Mouse (Mus musculus) testis, postnatal 10 days (tissue): ENCODE data around the gene Mlx.
"Not testable (repeated sequence)": the region's sequence is repeated elsewhere in the genome, so short reads cannot be mapped to it uniquely, and the experiment has no call there.

ENCODE experiments used
- DNase-seq: peaks from one replicate; pipeline ENCODE4 v3.0.0; 2021; ENCODE audit warnings: low spot score

Gene Mlx

DNA sequence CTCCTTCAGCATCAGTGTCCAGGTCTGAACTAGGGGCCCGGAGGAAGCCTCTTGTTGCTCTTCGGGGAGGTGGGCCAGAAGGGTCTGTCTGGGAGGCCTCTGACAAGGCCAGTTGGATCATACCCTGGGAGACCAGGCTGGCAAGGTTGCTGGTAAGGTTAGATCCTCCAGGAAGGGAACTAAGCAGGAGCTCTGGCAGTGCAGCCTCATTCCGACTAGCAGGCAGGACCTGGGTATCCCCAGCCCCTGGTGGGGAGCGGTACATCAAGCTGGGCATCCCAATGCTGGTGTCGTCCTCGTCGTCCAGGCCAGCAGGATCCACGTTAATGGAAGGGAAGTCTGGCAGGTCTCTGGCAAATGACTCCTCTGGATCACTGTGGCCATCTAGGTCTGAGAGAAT, 11.2 kb downstream of the Mlx start:
- no peak for DNase-seq

DNA sequence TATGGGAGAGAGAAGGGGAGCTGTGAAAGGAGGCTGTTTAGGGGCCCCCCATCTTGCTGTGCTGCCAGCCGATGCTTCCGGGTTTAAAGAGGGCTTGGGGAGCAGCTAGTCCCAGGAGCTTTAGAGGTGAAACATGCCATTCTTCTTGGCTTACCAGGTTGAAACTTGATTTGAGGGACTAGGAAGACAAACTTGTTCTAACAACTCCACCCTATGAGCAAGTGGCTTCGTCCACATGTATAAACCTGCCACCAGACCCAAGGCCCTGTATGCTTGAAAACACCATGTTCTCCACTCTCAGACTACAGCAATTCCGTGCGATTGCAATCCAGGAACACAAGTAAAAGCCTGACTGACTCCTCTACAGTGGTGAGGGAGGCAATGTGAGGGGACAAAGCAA, 15.9 kb downstream of the Mlx start:
- DNase-seq, result no peak

DNA sequence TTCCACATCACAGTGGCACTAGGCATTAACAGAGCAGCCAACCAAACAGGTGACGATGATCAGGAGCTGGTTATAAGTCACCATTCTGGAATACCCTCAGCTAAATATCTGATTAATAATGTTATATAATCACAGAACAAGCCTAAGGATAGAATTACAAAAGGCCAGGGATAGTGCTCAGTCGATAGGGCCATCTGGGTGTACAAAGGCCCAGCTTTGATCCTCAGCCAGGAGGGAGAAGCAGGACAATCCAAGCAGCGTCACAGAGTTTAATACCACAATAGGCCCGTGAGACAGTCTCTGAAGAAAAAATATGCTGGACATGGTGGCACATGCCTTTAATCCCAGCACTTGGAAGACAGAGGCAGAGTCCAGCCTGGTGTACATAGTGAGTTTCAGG, 22.3 kb downstream of the Mlx start:
- DNase-seq, result no peak

DNA sequence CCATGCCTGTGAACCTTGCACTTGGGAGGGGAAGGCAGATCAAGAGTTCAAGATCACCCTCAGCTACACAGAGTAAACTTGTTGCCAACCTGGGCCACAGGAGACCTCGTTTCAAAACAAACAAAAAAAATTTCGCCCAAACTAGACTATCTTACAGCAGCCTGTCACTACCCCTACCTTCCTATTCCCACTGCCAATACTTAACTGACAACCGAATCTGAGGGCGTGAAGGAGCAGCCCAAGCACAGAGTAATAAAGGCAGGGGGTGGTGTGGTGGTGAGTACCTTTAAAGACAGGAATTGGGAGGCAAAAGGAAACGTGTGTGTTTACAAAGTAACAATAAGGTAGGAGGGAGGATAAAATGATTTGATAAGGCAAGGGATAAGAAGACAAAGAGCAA, 23.6 kb downstream of the Mlx start:
- DNase-seq, result no peak

DNA sequence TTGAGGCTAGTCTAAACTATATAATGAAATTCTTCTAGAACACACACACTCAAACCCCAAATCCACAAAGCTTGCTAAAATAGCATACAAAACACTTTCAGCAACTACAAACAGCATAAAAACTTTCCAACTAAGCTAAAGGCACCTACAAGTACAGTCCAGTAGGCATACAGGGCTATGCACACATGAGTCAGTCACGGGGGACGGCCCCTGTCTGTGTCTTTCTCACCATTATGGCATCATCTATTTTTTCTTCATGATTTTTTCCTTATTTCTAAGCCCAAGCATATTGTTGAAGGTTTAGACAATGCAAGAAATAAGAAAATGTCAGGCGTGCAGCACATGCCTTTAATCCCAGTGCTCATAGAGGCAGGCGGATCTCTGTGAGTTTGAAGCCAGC, 24.1 kb downstream of the Mlx start:
- no peak for DNase-seq

DNA sequence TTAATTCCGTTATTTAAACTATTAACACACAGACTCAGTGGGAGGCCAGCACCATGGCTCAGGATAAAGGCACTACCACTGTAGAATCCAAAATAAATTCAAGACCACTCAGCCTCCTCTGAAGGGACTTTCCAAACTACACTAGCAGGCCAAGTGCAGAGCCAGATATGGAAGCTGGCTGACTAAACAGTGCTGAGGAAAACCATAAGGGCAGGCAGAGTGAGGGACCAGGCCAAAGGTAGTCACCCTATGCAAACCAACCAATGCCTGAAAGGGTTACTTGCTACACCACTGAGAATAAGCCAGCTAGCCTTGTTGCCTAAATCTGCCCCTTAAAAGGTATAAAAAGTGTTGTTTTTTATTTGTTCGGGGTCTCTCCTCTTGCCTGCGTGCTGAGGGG, 25.1 kb downstream of the Mlx start:
- DNase-seq, result no peak

DNA sequence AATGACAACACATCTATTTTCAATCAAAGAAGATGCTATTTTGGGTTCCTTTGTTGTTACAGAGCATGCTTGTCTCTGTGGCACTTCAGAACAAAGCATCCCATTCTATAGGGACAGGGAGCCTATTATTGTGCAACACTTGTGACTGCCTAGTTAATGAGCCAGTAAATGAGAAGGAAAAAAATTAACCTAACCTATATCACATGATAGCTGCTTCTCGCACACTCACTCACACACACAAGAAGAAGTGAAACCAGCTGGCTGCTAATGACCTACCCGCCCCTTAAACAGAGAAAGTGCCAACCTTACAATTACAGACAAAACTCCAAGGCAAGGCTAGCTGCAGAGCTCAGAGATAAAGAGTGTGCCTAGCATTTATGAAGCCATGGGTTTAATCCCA, 28.5 kb downstream of the Mlx start:
- DNase-seq, result no peak

DNA sequence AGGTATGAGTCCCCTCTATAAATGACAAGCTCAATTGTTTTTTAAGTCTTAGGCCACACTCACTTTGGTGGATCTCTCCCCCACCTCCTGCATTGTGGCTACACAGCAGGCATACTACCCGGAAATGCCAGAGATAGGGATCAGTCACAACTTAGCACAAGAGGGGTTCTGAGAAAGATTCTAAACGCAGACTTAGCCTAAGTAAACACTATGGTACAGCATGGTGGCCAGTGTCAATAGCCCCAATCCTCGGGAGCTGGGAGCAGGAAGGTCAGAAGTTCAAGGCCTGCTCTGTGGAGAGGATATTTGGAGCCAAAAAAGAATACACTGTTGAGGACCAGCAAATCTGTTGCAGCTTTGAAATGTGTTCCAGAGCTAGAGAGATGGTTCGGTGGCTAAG, 31.0 kb downstream of the Mlx start:
- no peak for DNase-seq

DNA sequence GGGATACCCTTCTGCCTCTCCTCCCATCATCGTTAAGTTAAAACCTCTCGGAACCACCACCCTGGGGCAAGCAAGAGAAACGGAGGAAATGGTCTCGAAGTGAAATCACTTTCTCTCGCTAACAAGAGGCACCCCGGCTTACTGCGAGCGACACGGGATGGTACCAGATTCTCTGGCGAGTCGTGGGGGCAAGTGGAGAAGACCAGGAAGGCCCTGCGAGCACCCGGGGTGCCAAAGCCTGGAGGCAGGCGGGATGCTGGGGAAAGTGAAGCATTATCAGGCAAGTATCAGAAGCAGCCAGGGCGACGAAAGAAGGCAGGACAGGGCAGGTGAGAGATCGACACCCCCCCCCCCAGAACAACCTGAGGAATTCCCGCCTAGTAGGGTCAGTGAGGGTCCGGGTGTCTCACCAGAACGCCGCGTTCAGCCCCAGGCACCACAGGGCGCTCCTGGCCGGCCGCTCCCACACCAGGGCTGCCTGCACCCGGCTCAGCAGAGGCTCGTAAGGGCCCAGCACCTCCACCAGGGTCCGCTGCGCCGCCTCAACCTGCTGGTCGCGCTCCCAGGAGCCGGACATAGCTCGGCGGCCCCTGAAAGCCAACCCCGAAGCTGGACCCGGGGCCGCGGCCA, 32.2 kb downstream of the Mlx start:
- no peak for DNase-seq

DNA sequence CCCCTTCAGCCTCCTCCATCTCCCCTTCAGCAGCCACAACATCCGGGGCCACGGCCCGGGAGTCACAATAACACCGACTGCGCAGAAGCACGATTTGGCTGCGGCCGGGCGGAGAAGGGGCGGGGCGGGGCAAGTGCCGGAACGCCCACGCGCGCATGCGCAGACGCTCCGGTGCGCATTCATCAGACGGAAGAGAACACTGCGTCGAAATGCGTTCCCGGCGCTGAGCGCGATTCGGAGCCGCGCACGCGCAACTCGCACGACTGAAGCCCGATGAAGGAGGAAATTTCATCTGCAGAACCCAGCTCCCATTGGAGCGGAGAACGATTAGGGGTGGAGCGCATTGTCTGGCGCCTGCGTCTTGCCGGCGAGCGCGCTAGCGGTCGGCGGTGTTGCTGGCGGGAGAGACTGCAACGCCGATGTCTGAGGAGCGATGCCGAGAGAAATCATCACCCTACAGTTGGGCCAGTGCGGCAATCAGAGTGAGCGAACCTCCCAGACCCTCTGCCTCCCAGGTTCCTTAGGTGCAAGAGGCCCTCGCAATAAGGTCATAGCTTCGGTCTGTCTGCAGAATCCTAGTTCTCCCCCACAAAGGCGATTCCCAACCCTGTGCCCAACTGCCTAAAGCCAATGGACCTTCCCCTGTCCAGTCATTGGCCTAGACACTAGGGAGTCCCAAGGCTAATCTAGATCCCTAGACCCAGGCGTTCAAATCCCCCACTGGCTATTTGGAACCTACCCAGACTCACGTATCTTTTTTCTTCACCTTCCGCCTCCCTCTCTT, 32.9 kb downstream of the Mlx start, which contains the start of the genes Retreg3 and Tubg1:
Gene Retreg3, minus strand, starts transcription at position 133 of the 784 bp plus-strand sequence.
Gene Tubg1, plus strand, starts transcription at position 178 of the 784 bp plus-strand sequence.
- peak; percentile 99 for DNase-seq

DNA sequence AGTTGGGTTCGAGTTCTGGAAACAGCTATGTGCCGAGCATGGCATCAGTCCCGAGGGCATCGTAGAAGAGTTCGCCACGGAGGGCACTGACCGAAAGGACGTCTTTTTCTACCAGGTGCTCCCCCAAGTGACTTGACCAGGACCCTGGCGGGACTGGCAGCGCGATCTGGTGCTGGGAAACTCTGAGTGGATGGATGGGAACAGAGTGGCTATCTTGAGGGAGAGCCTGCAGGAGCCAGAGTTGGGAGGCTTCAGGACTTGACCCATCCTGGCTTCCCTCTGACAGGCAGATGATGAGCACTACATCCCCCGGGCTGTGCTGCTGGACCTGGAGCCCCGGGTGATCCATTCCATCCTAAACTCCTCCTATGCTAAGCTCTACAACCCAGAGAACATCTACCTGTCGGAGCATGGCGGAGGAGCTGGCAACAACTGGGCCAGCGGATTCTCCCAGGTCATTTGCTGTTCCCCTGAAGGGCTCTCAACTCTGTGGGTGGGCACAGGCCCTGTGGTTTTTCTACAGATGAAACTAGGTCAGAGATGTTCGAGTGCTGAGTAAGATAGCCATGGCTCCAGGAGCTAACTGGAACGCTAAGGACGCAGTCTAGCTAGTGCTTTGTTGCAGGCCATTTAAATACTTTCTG, 33.6 kb downstream of the Mlx start:
- no peak for DNase-seq

DNA sequence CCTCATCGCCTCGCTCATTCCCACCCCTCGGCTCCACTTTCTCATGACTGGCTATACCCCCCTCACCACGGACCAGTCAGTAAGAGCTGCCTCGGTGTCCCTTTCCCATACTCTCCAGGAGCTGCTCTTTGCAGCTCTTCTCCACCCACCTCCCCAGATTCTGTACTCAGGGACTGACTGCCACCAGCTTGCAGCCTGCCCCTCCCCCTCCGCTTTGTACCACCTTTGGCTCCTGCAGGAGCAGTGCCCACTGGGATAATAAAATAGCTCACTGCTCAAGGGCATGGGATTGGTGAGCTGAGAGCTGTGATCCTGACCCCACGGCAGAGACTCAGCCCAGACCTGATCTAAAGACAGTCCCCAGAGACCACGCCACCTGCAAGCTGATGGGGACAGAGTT, 37.4 kb downstream of the Mlx start:
- DNase-seq, result not testable (repeated sequence)

DNA sequence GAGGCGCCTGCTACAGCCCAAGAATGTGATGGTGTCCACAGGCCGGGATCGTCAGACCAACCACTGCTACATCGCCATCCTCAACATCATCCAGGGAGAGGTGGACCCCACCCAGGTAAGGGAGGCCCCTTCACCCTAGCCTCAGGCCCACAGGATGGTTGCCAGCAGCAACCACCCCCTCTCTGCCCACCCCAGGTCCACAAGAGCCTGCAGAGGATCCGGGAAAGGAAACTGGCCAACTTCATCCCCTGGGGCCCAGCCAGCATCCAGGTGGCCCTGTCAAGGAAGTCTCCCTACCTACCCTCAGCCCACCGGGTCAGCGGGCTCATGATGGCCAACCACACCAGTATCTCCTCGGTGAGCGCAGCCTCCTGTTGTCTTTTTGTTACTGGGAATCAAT, 37.9 kb downstream of the Mlx start:
- not testable (repeated sequence) for DNase-seq

DNA sequence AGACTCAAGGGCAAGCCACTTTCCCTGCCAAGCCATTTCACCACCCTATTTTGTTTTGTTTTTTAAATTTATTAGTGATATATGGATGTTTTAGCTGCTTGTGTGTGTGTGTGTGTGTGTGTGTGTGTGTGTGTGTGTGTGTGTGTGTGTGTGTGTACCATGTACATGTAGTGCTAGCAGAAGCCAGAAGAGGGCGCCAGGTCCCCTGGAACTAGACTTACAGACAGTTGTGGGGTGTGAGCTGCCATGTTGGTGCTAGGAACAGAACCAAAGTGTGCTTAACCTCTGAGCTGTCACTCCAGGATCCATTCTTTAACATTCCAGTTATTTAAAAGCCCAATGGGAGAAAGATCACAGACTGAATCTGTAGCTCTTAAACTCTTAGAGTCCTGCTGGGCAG, 40.0 kb downstream of the Mlx start:
- peak; percentile 68 for DNase-seq

DNA sequence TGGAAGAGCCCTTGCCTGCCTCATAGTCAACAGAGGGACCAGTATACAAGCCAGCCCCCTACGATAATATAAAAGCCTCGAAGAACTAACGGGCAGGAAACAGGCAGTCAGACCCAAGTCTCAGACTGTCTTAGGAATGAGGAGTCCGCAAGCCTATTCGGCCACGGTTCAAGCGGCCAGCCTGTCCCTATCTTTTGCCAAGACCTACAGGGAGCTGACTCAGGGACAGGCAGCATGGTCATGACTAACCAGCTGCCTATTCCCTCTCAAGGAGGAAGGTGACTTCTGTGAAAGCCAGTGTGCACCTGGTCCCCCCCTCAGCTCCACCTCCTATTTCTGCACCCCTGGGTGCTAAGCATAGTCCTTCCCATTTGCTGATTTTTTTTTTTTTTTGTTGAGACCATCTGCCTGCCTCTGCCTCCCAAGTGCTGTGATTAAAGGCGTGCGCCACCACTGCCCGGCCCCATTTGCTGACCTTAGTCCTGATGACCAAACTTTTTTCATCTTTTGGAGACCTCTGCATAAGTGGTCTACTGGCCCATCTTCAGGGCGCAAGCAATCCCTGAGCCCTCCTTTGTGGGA, 42.0 kb downstream of the Mlx start:
- no peak for DNase-seq

DNA sequence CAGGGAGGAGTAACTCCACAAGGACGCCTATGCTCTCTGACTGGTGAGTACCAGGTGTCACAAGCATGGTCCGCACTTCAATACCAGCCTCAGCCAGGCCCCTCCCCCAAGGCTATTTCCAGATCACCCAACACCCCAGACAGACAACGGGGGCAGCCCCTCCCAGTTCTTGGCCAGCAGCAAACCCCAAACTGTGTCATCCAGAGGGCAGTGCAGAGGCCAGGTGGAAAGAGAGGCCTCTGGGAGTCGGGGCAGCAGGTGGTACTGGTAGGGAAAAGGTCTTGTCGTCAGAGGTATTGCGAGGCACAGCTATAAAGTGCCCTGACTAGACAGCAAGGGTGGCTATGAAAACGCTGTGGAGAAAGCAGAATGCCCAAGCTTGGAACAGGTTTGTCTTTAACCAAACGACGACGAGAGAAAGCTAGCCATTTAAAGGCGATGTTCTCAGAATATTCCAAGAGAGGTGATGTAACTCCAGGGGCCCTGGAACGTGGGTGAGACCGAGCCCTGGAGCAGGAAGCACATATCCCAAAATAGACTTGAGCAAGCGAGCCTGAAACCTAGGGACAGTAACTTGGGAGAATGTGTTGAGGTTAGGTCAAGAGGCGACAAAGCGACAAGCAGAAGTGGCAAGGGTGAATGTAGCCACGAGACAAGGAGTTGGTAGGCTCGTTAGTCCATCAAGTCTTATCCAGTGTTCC, 43.1 kb downstream of the Mlx start:
- DNase-seq, result no peak

DNA sequence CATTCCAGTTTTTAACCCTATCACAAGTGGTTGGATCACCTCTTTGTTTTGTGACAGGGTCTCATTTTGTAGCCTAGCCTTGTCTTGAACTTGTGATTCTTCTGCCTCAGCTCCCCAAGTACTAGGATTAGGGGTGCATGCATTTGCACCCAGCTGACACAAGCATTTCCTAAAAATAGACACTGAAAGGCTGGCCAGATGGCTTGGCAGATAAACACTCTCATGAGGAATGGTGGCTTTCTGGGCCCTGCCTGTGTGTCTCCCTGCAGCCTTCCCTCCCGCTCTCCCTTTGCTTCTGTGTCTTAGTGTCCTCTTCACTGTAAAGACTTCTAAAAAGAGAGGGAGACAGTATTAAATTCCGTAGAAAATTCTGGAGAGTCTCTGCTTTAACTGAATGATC, 44.1 kb downstream of the Mlx start:
- no peak for DNase-seq

DNA sequence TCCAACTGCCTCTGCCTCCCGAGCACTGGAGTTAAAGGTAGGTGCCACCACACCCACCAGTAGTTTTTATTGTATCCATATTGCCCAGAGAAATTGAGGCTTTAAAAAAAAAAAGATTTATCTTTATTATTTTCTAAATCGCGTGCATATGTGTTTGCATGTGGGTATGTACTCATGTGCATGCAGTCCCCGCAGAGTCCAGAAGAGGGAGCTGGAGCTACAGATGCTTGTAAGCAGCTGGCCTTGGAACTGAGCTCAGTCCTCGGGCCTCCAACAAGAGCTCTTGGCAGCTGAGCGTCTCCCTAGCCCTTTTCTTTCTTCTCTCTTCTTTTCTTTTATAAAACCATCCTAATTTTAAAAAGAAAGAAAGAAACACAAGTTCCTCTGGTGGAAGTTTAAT, 44.6 kb downstream of the Mlx start:
- DNase-seq, result peak; percentile 70

DNA sequence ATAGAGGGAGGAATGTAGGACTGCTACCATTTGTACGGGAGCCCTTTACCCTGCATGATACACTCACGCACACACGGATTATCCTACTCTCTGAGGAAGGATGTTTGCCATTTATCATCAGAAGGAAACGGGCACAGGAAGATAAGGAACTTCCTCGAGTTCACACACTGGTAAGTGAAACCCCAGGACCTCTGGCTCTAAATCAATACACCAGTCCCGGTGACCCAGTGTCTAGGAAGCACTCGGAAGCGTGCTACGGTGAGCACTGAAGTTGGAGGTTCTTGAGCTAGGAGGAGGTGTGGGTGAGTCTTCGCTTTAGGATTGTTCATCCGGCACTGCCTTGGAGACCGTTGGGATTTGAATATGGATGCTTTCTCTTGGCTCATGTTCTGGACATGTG, 46.0 kb downstream of the Mlx start:
- DNase-seq, result no peak

DNA sequence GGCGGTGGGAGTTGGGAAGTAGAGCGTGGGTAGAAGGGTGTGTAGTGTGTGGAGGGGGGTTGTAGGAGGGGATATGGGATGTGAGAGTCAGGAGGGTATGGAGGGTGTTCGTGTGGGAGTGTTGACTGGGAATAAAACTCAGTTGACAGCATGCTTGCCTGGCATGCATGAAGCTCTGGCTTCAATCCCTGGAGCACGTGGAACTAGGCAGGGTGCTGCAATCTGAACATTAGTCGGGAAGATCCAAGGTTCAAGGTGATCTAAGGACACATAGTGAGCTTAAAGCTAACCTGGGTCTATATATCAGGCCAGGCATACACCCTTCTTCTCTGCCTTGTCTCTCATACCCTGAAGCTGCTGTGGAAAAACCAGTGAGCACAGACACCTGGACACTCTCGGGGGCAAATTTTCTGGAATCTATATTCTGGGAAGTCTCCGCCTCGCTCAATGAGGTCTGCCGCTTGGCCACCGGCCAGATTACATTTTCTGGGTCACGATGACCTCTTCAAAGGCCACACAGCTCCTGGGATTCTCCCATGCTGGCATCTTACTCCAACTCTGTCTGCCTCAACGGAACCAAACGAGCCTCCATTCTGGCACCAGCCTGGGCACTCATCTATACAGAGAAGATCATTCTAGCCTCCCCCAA, 47.3 kb downstream of the Mlx start:
- peak; percentile 61 for DNase-seq

DNA sequence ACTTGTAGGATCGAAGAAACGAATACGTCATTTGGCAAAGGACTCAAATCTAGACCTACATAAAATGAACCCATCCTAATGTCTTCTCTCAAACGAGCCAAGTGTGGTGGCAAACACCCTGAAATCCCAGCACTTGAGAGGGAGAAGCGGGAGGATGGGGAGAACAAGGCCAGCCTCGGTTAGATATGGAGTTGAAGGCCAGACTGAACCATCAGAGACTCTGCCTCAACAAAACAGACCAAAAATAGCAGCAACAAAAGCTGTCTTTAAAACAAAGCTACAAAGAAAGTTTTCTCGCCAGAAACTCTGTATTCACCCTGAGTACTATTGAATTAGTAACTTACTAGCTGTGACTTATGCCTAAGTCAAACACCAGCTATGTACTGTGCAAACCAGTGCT, 49.9 kb downstream of the Mlx start:
- no peak for DNase-seq
